Comparison of ENCODE assay signal across 24 mouse cellular contexts in the genomic region with DNA sequence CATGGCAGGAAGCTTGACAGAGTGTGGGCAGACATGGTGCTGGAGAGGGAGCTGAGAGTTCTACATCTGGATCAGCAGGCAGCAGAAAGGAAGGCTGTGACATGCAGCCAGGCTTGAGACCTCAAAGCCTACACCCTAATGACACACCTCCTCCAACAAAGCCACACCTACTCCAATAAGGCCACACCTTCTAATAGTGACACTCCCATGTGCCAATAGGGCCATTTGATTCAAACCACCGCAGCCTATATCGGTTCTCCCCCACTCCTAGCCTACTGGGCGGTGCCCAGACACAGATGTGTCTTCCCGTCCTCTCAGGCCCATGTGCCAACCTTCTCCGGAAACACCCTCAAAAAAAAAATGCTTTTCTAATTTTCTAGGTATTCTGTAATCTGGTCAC. TPM values are rescaled to one million over a fixed set of nuclear protein-coding genes. Genes with fewer than 3 reads are reported as not detected.
DNase-seq lines count a peak whose midpoint lies in the region; ATAC-seq lines count a peak whose summit lies in the region.
"Had no signal": no experiment of that assay in that cellular context is flagged by ENCODE, and none has a peak within 500 bp of the region (broad histone marks: within the 10 kb centered on the region; RNA-seq: fewer than 3 reads in every experiment).

No protein-coding gene starts in this region.

- WGBS in intestine, embryonic 15.5 days, result 61% methylated on average over 5 of the region's 5 CpGs
- 47% methylated on average over 5 of the region's 5 CpGs for WGBS in liver, embryonic 13.5 days (ENCODE audit: insufficient replicate concordance)

- no peaks in the 10 kb centered on the region for H3K4me1 ChIP-seq in intestine, embryonic 15.5 days (replicated peaks)
- H3K4me1 ChIP-seq in liver, embryonic 13.5 days (replicated peaks), result peaks cover 3% of the 10 kb centered on the region; the same call in 1 of the 2 replicates
- H3K4me1 ChIP-seq: embryonic facial prominence, embryonic 13.5 days; hindbrain, embryonic 15.5 days had no signal

- H3K27me3 ChIP-seq in intestine, embryonic 15.5 days (replicated peaks), result no peaks in the 10 kb centered on the region
- no peaks in the 10 kb centered on the region for H3K27me3 ChIP-seq in liver, embryonic 13.5 days
- H3K27me3 ChIP-seq: CH12.LX; embryonic facial prominence, embryonic 13.5 days; forebrain, embryonic 13.5 days; hindbrain, embryonic 15.5 days had no signal

- H3K4me2 ChIP-seq in intestine, embryonic 15.5 days (replicated peaks), result no peak overlapping the region
- H3K4me2 ChIP-seq in liver, embryonic 13.5 days, result no peak overlapping the region
- H3K4me2 ChIP-seq: embryonic facial prominence, embryonic 13.5 days; forebrain, embryonic 13.5 days; hindbrain, embryonic 15.5 days; lung, embryonic 14.5 days had no signal

- no peak overlapping the region for H3K4me3 ChIP-seq in intestine, embryonic 15.5 days (replicated peaks)
- no peak overlapping the region for H3K4me3 ChIP-seq in liver, embryonic 13.5 days (replicated peaks)
- H3K4me3 ChIP-seq: embryonic facial prominence, embryonic 13.5 days; erythroblast, embryonic 14.5 days; forebrain, embryonic 13.5 days; heart, embryonic 10.5 days; hindbrain, embryonic 15.5 days; myocyte had no signal

- no peak overlapping the region for H3K9ac ChIP-seq in intestine, embryonic 15.5 days
- H3K9ac ChIP-seq in liver, embryonic 13.5 days, result no peak overlapping the region
- H3K9ac ChIP-seq: embryonic facial prominence, embryonic 13.5 days; forebrain, embryonic 13.5 days; hindbrain, embryonic 15.5 days; lung, embryonic 14.5 days had no signal

- H3K9me3 ChIP-seq in intestine, embryonic 15.5 days, result no peaks in the 10 kb centered on the region
- H3K9me3 ChIP-seq in liver, embryonic 13.5 days (replicated peaks), result no peaks in the 10 kb centered on the region
- H3K9me3 ChIP-seq: embryonic facial prominence, embryonic 13.5 days; forebrain, embryonic 13.5 days; heart, embryonic 10.5 days; hindbrain, embryonic 15.5 days had no signal

- peak; percentile 73 for DNase-seq in R1 (ENCODE audit: low read depth, low spot score)
- DNase-seq in liver, embryonic 13.5 days, result peak; percentile 29
- DNase-seq in lung, postnatal 25 days (ENCODE audit: low spot score), result no peak
- no peak for DNase-seq in layer of hippocampus, postnatal 36 days
- DNase-seq in embryo, embryonic 9.5 days (ENCODE audit: extremely low spot score), result no peak
- no peak for DNase-seq in right cerebral cortex, adult 18-20 months
- DNase-seq: adrenal gland, postnatal 25 days; B cell, adult 2 months; cerebellum, adult 18-20 months; cerebellum, postnatal 25 days; lung, embryonic 14.5 days; lung, postnatal 36 days; thymus, postnatal 14 days had no signal

- no peak overlapping the region for H3K27ac ChIP-seq in intestine, embryonic 15.5 days
- no peak overlapping the region for H3K27ac ChIP-seq in liver, embryonic 13.5 days
- H3K27ac ChIP-seq: embryonic facial prominence, embryonic 13.5 days; forebrain, embryonic 13.5 days; heart, embryonic 10.5 days; hindbrain, embryonic 15.5 days; kidney, postnatal 0 days had no signal

- H3K36me3 ChIP-seq in intestine, embryonic 15.5 days, result no peaks in the 10 kb centered on the region
- H3K36me3 ChIP-seq in liver, embryonic 13.5 days, result no peaks in the 10 kb centered on the region
- H3K36me3 ChIP-seq: embryonic facial prominence, embryonic 13.5 days; heart, embryonic 10.5 days; hindbrain, embryonic 15.5 days had no signal

- peak; percentile 48; the same call in 1 of the 2 replicates for ATAC-seq in intestine, embryonic 15.5 days
- peak; percentile 78 for ATAC-seq in liver, embryonic 13.5 days (ENCODE audit: low read depth)
- peak; percentile 88 for ATAC-seq in megakaryocyte-erythroid progenitor cell, adult 5-6 weeks (replicated peaks; ENCODE audit: low FRiP score, low TSS enrichment, poor library complexity, severe bottlenecking)
- ATAC-seq: forebrain, embryonic 13.5 days; midbrain, embryonic 16.5 days had no signal

RNA-seq across cellular contexts. Expression of gene Cstf3, which starts 12.3 kb away (rescaled TPM):
- 59.9 and 62.1 TPM in 2 replicates for polyA plus RNA-seq in intestine, embryonic 15.5 days (2015; fragmentation: Nextera tagmentation; extraction: Ambion mirVana)
- 31.0 and 38.2 TPM in 2 replicates for polyA plus RNA-seq in liver, embryonic 13.5 days (2015; fragmentation: Nextera tagmentation; extraction: Ambion mirVana)
- total RNA-seq in megakaryocyte-erythroid progenitor cell, adult 5-6 weeks (2014; fragmentation: Nextera tagmentation), result 47.9 and 53.6 TPM in 2 replicates
- 22.3 and 30.7 TPM in 2 replicates for total RNA-seq in megakaryocyte-erythroid progenitor cell, adult 5-6 weeks (2017)
- 10 to 100 TPM; 44.9 to 52.1 TPM for total RNA-seq in layer of hippocampus, postnatal 36 days (2021)

Comparison
In these comparisons a context has a peak if more than half of its experiments do, and no peak if none do; other contexts are left out.
1. DNase-seq: peak in R1 (single experiment) and liver, embryonic 13.5 days (single experiment); none in lung, postnatal 25 days (single experiment), layer of hippocampus, postnatal 36 days (0 of 2), embryo, embryonic 9.5 days (single experiment) and right cerebral cortex, adult 18-20 months (single experiment).
2. Peak in every context shown above with its lines, with median percentiles within 50 percentile points of each other: ATAC-seq.